28 mouse cellular contexts compared by ENCODE assay signal in genomic region chr8:70812055-70812454, GRCm38 (mm10). TPM values are rescaled to one million over a fixed set of nuclear protein-coding genes. Genes with fewer than 3 reads are reported as not detected.
DNase-seq lines count a peak whose midpoint lies in the region; ATAC-seq and TF ChIP-seq lines count a peak whose summit lies in the region.
"Had no signal": no experiment of that assay in that cellular context is flagged by ENCODE, and none has a peak within 500 bp of the region (broad histone marks: within the 10 kb centered on the region; RNA-seq: fewer than 3 reads in every experiment).

No protein-coding gene starts in this region.

- no peak for ATAC-seq in megakaryocyte, adult 5-6 weeks (ENCODE audit: poor library complexity, severe bottlenecking)
- ATAC-seq: activated CD4-positive, CD25-positive, alpha-beta regulatory T cell, adult 4 months; forebrain, embryonic 14.5 days; forebrain, postnatal 0 days; hindbrain, embryonic 16.5 days had no signal

- H3K9me3 ChIP-seq in megakaryocyte, embryonic 14.5 days: no peaks in the 10 kb centered on the region
- H3K9me3 ChIP-seq: forebrain, embryonic 10.5 days; hindbrain, embryonic 10.5 days; hindbrain, embryonic 13.5 days had no signal

- no peaks in the 10 kb centered on the region for H3K27me3 ChIP-seq in megakaryocyte, embryonic 14.5 days (replicated peaks)
- H3K27me3 ChIP-seq in C2C12 (ENCODE audit: control insufficient read depth, insufficient read depth, insufficient read length): no peaks in the 10 kb centered on the region
- no peaks in the 10 kb centered on the region for H3K27me3 ChIP-seq in myocyte (ENCODE audit: control insufficient read depth, insufficient read depth, insufficient read length)

- no peak for TF ChIP-seq POLR2A in myocyte (IDR thresholded peaks at IDR 0.05; ENCODE audit: insufficient read length, low read depth)

- H3K79me2 ChIP-seq in C2C12 (ENCODE audit: control insufficient read depth, insufficient read depth) (peaks cover 11% of the 10 kb centered on the region), myocyte (ENCODE audit: control insufficient read depth, insufficient read depth) (no peaks in the 10 kb centered on the region)

- H3ac ChIP-seq in C2C12 (ENCODE audit: control insufficient read depth, insufficient read length, low read depth) (peak overlapping the region; percentile 62), myocyte (ENCODE audit: control insufficient read depth, insufficient read length) (no peak overlapping the region)

- no peak for TF ChIP-seq CTCF in C2C12 (IDR thresholded peaks at IDR 0.05; ENCODE audit: control insufficient read depth, insufficient read depth, insufficient read length)

- H3K79me3 ChIP-seq in C2C12 (ENCODE audit: low read depth): no peaks in the 10 kb centered on the region

- H3K4me3 ChIP-seq in megakaryocyte, embryonic 14.5 days (replicated peaks): peak overlapping the region; percentile 83
- H3K4me3 ChIP-seq in C2C12 (ENCODE audit: insufficient read depth, poor library complexity, severe bottlenecking): peak overlapping the region; percentile 28
- H3K4me3 ChIP-seq in myocyte: peak overlapping the region; percentile 2
- H3K4me3 ChIP-seq: forebrain, embryonic 10.5 days; gastrocnemius, adult 2 months; hindbrain, embryonic 10.5 days; hindbrain, embryonic 13.5 days had no signal

- peaks cover 96% of the 10 kb centered on the region for H3K4me1 ChIP-seq in megakaryocyte, embryonic 14.5 days

- H3K36me3 ChIP-seq in megakaryocyte, embryonic 14.5 days (replicated peaks; ENCODE audit: low read length): peaks cover 60% of the 10 kb centered on the region
- H3K36me3 ChIP-seq in C2C12 (ENCODE audit: control insufficient read depth, insufficient read depth) (no peaks in the 10 kb centered on the region), myocyte (ENCODE audit: control insufficient read depth, insufficient read depth) (no peaks in the 10 kb centered on the region)
- H3K36me3 ChIP-seq: forebrain, embryonic 10.5 days; hindbrain, embryonic 10.5 days; hindbrain, embryonic 13.5 days had no signal

- intact Hi-C loops in heart, postnatal 36 days (cut with DNase I): no loop called here

- DNase-seq in heart, postnatal 36 days: no peak
- DNase-seq in spleen, postnatal 14 days (ENCODE audit: low spot score in 2 of 2): no peak
- DNase-seq: adrenal gland, adult 8-10 months; adrenal gland, postnatal 25 days; B cell, adult 2 months; cerebellum, adult 18-20 months; cerebellum, adult 9-10 months; cerebellum, postnatal 14 days; forebrain, postnatal 0 days; gastrocnemius, adult 2 months; gastrocnemius, postnatal 14 days; heart, adult 11 months had no signal

- peak overlapping the region; percentile 74 for H3K4me2 ChIP-seq in myocyte (ENCODE audit: low read depth)
- H3K4me2 ChIP-seq: heart, embryonic 11.5 days; hindbrain, embryonic 13.5 days had no signal

TF ChIP-seq in C2C12, 6 proteins besides CTCF, POLR2A, EP300 and RAD21:
- TF ChIP-seq MAX (IDR thresholded peaks at IDR 0.05): peak; percentile 53
- no peak for TF ChIP-seq USF1 (IDR thresholded peaks at IDR 0.05; ENCODE audit: low read depth)

TF ChIP-seq in myocyte, 11 proteins besides CTCF, POLR2A, EP300 and RAD21:
- TF ChIP-seq POLR2AphosphoS2 (IDR thresholded peaks at IDR 0.05; ENCODE audit: insufficient read length, low read depth) (no peak), E2F4 (IDR thresholded peaks at IDR 0.05; ENCODE audit: insufficient read depth) (no peak), MYOD1 (IDR thresholded peaks at IDR 0.05; ENCODE audit: control insufficient read depth in 1 of 3, insufficient read length in 2 of 3, low read depth in 2 of 3) (no peak), MAX (IDR thresholded peaks at IDR 0.05; ENCODE audit: low read depth) (no peak), TCF12 (IDR thresholded peaks at IDR 0.05; ENCODE audit: insufficient read depth, poor library complexity, severe bottlenecking) (no peak), CEBPB (IDR thresholded peaks at IDR 0.05; ENCODE audit: insufficient read depth, poor library complexity, severe bottlenecking) (no peak), SRF (IDR thresholded peaks at IDR 0.05; ENCODE audit: control insufficient read depth, insufficient read length, low read depth) (no peak), TCF3 (IDR thresholded peaks at IDR 0.05; ENCODE audit: insufficient read length, low read depth) (no peak)

RNA-seq across cellular contexts. Expression of gene Il12rb1, which starts 3.8 kb away (rescaled TPM):
- polyA plus RNA-seq in megakaryocyte, embryonic 14.5 days (2012; ENCODE audit: insufficient read depth, low replicate concordance): 10.8 and 11.1 TPM in 2 replicates
- total RNA-seq in megakaryocyte, adult 5-6 weeks (2015): 0.80 and 1.5 TPM in 2 replicates
- 0.07 and 1.7 TPM in 2 replicates for total RNA-seq in megakaryocyte, adult 5-6 weeks (2017)
- polyA plus RNA-seq in C2C12 (2012; fragmentation: generic; extraction: Trizol) (29.3 TPM), myocyte (2012; fragmentation: generic; extraction: Trizol) (6.5 TPM)
- total RNA-seq in heart, postnatal 36 days (2021): not detected
- total RNA-seq: adrenal gland, postnatal 25 days; gastrocnemius, adult 2 months; gastrocnemius, postnatal 4 days; heart, postnatal 25 days had no signal
- polyA plus RNA-seq: forebrain, embryonic 14.5 days; forebrain, postnatal 0 days; heart, embryonic 11.5 days; heart, embryonic 14.5 days; heart, postnatal 0 days; hindbrain, embryonic 10.5 days had no signal

RNA-seq across cellular contexts. Expression of gene Mast3, which starts 7.2 kb away (rescaled TPM):
- polyA plus RNA-seq in megakaryocyte, embryonic 14.5 days (2012; ENCODE audit: insufficient read depth, low replicate concordance): 370 and 778 TPM in 2 replicates
- total RNA-seq in megakaryocyte, adult 5-6 weeks (2015): 56.2 and 65.4 TPM in 2 replicates
- 14.4 and 24.6 TPM in 2 replicates for total RNA-seq in megakaryocyte, adult 5-6 weeks (2017)
- polyA plus RNA-seq in C2C12 (2012; fragmentation: generic; extraction: Trizol) (32.5 TPM), myocyte (2012; fragmentation: generic; extraction: Trizol) (31.7 TPM)
- total RNA-seq in heart, postnatal 36 days (2021): 1 to 10 TPM; 6.4 to 8.9 TPM

RNA-seq across cellular contexts. Expression of gene Arrdc2, which starts 27.5 kb away (rescaled TPM):
- polyA plus RNA-seq in megakaryocyte, embryonic 14.5 days (2012; ENCODE audit: insufficient read depth, low replicate concordance): 30.6 and 35.6 TPM in 2 replicates
- total RNA-seq in megakaryocyte, adult 5-6 weeks (2015): 9.0 and 11.0 TPM in 2 replicates
- 10.5 and 11.1 TPM in 2 replicates for total RNA-seq in megakaryocyte, adult 5-6 weeks (2017)
- polyA plus RNA-seq in C2C12 (2012; fragmentation: generic; extraction: Trizol) (4.4 TPM), myocyte (2012; fragmentation: generic; extraction: Trizol) (5.8 TPM)
- total RNA-seq in heart, postnatal 36 days (2021): 10 to 100 TPM; 11.3 to 11.4 TPM

RNA-seq across cellular contexts. Expression of gene Pik3r2, which starts 35.5 kb away (rescaled TPM):
- polyA plus RNA-seq in megakaryocyte, embryonic 14.5 days (2012; ENCODE audit: insufficient read depth, low replicate concordance): 51.5 and 59.4 TPM in 2 replicates
- 4.6 and 5.0 TPM in 2 replicates for total RNA-seq in megakaryocyte, adult 5-6 weeks (2015)
- total RNA-seq in megakaryocyte, adult 5-6 weeks (2017): 14.7 and 14.9 TPM in 2 replicates
- polyA plus RNA-seq in C2C12 (2012; fragmentation: generic; extraction: Trizol): 71.7 TPM
- 130 TPM for polyA plus RNA-seq in myocyte (2012; fragmentation: generic; extraction: Trizol)
- 10 to 100 TPM; 23.6 to 24.5 TPM for total RNA-seq in heart, postnatal 36 days (2021)

RNA-seq across cellular contexts. Expression of gene Kcnn1, which starts 51.0 kb away (rescaled TPM):
- polyA plus RNA-seq in megakaryocyte, embryonic 14.5 days (2012; ENCODE audit: insufficient read depth, low replicate concordance): 3.4 and 11.8 TPM in 2 replicates
- total RNA-seq in megakaryocyte, adult 5-6 weeks (2015): not detected in 2 replicates
- 0.33 TPM in 1 of 2 replicates, not detected in the other for total RNA-seq in megakaryocyte, adult 5-6 weeks (2017)
- polyA plus RNA-seq in C2C12 (2012; fragmentation: generic; extraction: Trizol) (3.2 TPM), myocyte (2012; fragmentation: generic; extraction: Trizol) (11.9 TPM)
- 10 to 100 TPM; 10.4 to 13.6 TPM for total RNA-seq in heart, postnatal 36 days (2021)
- polyA plus RNA-seq: activated CD4-positive, CD25-positive, alpha-beta regulatory T cell, adult 4 months; CD4-positive, CD25-positive, alpha-beta regulatory T cell, adult 4 months had no signal

Comparison
In these comparisons a context has a peak if more than half of its experiments do, and no peak if none do; other contexts are left out.
1. H3K4me3 ChIP-seq: peak in every context shown above with its lines; median percentile 83 in megakaryocyte, embryonic 14.5 days; 28 in C2C12; 2 in myocyte.
2. RNA of gene Mast3, which starts 7.2 kb away (polyA plus RNA-seq): 370 to 778 TPM in megakaryocyte, embryonic 14.5 days; 32.5 TPM in C2C12 (single experiment) and 31.7 TPM in myocyte (single experiment); every median in the first group is over 10 times any median in the second.